Mouse (Mus musculus) layer of hippocampus, adult 11-12 months (tissue): ENCODE results near the gene Sema4f.

Source experiments
- DNase-seq: peaks from one replicate; pipeline ENCODE4 v3.0.0; 2022; ENCODE audit warnings: low spot score

Gene Sema4f

DNA sequence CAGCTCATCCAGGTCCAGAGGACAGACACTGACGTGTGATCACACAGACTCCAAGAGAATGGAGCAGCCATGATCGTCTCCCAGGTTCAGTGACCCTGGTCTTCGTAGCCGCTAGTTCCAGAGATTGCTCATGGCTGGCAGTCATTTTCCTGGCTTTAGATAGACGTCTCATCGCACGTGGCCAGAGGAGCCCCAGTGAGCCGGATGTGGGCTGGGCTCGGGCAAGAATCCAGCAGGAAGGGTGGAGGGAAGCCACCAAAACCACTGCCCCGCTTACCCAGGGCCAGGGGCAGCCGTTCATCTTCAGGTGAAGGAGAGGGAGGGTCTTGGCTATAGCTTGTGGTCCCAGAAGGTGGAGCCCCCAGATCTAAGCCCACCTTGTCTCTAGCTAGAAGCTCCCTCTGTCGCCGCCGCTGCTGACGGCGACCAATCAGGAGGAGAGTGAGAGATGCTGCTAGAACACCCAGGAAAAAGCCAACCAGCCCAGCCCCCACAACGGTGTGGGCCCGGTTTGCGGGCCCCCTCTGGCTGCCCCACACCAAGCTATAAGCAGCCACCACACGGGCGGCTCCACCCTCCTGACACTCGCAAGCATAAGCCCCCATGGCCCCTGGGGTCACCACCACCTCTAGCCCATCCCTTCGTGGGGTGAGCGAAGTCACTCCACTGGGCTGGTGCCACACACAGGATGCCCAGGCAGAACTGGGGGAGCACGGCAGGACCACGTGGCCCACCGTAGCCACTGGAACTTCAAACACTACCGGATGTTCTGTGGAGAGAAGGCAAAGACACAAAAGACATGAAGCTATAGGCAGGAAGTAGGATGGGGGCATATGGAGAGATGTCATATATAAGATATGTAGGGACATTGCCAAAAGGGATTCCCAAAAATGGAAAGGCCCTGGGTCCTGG lies 26.0 kb downstream of the Sema4f start:
- DNase-seq, result no peak

DNA sequence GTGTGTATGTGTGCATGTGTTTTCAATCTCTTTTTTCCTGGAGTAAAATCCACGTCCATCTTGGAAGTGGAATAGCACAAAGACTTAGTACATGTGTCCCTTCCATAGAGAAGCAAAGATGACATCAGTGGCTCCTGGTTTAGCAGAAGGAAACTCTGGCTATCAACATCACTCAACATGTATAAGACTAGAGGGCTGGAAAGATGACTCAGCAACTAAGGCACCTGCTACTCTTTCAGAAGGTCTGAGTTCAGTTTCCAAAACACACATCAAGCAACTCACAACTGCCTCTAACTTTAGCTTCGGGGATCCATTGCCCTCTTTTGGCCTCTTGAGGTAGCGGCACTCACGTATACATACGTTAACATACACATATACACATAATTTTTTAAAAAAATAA lies 28.3 kb downstream of the Sema4f start:
- DNase-seq, result no peak

DNA sequence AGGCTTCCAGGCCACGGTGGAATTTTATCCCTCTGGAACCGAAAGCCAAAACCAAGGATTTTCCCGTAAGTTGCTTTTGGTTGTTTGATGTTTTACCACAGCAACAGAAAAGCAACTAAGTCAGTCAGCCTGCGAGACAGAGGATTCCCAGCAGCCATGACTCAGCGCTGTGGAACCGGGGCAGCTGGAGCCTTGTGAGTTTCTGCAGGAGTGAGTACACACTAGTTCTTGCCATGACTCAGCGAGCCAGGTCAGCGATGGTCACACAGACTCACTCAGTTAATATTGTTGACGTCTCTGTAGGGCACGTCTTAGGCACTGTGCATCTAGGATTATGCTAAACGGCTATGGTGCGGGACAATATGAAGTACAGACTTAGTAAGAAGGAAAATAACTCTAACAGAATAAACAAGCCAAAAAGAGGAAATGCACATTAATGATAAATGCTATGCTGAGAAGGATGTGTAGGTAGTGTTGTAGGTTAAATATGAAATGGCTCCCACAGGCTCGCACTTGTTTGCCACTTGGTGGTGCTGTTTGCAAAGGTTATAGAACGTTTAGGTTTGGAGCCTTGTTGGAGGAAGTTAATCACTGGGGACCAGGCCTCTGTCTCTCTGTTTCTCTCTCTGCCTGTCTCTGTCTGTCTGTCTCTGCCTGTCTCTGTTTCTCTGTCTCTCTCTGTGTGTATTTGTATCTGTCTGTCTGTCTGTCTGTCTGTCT lies 30.3 kb downstream of the Sema4f start:
- peak; percentile 48 for DNase-seq

DNA sequence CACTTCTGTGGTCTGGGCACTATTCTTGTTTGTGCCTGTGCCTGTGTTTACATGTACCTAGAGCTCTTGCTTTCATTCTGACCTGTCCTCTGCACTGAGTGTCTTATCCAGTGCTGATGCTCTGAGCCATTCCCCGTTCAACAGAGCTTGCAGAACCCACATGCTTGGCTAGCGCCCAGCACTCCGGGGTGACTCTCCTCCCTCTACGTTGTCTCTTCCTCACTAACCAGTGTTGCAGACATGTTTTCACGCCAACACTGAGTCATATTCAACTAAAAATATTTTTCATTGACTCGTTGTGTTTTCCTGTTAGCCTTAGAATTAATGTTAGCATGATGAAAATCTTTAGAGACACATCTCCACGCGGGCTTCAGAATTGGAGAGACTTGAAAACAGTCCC lies 31.5 kb downstream of the Sema4f start:
- DNase-seq, result no peak

DNA sequence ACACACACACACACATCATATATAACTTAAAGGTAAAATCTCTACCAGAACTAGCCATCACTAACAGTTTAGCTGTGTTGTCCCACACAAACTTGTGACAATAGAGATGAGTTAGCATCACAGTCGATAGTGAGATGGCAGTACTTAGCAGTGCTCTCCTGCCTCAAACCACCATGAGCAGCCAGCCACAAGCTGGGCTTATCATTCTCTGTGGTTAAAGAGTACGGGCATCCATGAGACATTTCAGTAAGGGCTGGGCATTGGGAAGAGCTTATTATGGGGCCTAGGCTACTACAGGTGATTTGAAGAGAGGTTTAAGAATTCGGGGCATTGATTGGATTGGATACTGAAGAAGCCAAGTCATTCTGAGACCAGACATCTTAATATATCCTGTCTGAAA lies 32.6 kb downstream of the Sema4f start:
- no peak for DNase-seq

DNA sequence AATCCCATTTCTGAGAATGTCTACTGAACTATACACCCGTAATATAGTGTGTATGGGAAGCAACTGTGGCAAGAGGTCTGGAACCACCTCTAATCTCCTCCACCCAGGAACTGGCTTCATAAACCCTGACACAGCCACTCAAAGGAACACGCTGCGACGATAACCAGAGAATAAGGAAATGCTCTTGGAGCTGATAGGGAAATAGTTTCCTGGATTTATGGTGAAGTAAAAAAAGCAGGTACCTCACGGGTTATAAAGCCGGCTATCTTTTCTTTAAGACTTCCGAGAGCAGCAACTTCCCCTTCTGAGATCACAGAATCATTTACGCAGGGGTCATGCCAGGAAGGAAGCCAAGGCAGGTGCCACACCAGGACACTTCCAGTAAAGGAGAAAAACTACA lies 37.0 kb downstream of the Sema4f start:
- no peak for DNase-seq

DNA sequence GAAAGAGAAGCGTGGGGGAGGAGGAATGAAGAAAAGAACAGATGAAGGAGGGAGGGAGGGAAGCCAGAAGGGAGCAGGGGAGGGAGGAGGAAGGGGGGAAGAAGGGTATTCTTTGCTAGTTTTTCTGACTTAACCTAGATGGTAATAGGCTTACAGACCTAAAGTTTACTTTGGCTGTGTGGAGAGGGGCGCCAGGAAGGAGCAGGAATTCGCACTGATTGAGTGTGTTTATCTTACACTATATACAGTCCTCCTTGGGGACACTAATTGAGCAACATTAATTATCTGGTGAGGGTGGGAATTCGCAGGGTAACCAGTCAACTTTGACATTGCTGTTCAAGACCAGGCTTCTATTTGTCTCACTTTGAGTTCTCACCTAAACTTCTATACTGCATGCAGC lies 40.8 kb downstream of the Sema4f start:
- DNase-seq, result no peak

DNA sequence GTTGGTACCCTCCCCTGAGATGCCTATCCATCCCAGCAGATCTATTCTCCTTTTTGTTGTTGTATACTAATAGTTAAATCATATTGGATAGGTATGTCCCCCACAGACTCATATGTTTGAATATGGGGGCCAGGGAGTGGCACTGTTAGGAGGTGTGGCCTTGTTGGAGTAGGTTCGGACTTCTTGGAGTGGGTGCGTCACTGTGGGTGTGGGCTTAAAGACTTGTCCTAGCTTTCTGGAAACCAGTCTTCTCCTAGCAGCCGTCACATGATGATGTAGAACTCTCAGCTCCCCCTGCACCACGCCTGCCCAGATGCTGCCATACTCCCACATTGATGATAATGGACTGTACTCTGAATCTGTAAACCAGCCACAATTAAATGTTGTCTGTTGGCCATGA lies 41.3 kb downstream of the Sema4f start:
- DNase-seq, result no peak

DNA sequence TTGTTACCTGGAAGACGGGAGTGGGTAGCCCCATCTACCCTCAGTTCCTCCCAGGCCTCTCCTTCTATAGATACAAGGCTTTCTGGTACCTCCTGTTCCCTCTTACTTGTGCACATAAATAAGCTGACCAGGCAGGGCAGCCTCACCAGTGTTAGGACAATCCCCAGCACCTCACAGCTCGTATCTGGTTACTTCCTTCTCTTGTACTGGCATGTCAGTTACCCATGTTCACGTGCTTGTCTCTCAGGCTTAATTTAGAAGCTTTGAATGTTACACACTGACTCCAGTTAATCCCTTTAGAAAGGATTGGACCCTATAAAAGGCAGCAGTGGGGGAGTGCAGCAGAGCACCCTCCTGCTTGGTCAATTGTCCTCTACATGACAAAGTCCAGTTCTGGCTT lies 42.3 kb downstream of the Sema4f start:
- DNase-seq, result no peak

DNA sequence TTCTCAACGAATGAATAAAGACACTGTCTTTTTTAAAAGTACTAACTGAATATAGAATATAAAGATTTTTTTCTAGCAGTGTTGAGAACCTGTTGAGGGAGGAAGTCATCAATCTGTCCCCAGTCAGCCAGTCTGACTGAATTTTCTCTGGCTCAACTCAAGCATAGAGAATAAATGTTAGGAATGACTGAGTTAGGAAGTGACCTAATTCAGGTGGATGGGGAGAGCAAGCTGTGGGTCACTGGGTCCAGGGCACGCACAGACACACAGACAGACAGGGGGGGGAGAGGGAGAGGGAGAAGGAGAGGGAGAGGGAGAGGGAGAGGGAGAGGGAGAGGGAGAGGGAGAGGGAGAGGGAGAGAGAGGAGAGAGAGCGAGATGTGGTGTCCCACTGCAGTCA lies 46.2 kb downstream of the Sema4f start:
- DNase-seq, result no peak

DNA sequence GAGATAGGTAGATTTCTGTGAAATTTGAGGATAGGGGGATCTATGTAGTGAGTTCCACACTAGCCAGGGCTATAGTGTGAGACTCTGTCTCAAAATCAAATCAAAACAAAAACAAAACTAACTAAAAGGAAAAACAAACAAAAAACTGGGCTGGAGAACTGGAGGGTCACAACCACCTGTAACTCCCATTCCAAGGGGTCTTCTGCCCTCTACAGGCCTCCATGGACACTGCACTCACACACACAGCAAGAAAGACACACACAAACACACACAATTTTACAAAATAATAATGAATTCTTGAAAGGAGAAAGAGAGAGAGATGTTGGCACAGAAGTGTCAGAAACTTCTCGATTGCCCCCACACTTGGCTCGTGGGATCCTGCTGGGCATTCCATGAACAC lies 47.0 kb downstream of the Sema4f start:
- DNase-seq, result no peak

DNA sequence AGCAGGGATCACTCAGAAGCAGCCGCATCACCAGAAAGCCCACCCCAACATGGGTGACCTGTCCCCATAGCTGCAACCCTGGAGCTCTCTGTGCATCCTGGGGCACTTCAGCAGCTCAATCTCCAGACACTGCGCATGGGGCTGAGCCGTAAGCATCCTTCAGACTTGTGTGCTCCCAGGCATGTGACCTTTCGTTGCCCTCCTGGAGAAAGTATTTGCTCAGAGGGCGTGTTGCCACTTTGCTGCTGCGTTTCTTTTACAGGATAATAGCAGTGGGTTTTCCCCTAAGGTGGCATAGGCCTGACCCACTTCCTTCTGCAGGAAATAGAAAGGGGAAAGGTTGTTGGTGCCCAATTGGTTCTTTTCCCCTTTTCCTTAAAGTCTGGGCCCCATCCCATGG lies 48.1 kb downstream of the Sema4f start:
- DNase-seq, result no peak

DNA sequence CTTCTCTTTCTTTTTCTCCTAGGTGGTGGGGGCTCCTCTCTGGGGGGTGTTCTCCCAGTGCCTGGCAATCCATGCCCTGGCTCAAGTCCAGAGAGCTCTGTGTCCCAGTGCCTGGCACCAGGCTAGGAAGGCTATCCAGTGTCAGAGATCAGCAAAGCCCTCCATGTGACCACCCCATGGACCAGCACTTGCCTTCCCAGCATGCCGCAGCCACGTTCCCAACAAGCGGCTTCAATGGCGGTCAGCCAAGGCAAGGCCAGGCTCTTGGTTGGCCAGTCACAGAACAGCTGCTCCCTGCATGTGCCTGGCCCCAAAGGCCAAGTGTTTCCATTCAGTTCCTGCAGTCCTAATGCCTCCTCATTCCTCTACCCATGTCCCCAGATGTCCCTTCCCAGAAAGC lies 53.2 kb downstream of the Sema4f start:
- DNase-seq, result no peak

DNA sequence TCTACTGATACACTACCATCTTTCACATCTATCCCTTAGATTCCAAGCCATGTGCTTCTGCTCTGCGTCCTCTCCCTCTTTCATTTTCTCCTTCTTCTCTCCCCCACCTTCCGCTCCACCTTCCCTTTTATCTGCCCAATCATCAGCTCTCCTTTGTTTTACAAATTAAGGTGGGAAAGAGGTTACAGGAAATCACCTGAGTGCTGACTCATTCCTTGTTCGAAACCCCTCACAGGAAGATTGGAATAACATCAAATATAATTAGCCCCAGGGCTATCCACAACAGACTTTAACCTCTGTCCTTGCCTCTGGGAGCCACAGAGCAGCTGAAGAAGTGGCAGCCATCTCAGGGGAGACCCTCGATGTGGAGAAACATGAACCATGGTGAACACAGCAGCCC lies 53.7 kb downstream of the Sema4f start:
- no peak for DNase-seq

DNA sequence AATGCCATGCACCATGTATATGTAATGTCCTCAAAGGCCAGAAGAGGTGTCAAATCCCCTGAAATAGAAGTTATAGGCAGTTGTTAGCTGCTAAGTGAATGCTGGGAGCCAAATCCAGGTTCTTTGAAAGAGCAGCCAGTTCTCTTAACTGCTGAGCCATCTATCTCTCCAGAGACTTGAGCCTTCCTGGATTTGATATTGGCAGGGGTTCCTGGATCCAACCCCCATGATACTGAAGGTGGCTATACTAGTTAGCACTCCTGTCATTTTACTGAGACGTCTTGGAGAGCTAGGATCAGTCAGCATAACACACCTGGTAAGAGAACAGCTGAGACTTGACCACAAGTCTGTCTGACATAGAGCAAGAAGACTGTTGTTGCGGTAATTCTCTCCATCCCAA lies 54.1 kb downstream of the Sema4f start:
- no peak for DNase-seq

DNA sequence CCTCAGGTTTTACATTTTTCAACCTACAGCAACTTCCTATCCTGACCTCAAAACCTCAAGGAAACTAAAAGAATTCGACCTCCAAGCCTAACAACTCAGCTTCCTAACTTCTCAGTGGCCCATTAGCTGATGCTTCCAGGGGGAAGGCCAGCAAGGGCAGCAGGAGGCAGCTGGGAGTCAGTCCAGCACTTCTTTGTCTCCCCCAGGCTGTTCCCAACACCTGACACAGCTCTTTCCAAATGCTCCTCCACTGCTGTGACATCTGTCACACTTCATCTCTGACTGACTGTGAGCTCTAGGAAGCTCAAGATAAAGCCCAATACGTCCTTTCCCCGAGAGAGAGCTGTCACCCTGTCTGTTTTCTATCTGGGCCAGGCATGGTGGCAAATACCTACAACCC lies 55.0 kb downstream of the Sema4f start:
- no peak for DNase-seq

DNA sequence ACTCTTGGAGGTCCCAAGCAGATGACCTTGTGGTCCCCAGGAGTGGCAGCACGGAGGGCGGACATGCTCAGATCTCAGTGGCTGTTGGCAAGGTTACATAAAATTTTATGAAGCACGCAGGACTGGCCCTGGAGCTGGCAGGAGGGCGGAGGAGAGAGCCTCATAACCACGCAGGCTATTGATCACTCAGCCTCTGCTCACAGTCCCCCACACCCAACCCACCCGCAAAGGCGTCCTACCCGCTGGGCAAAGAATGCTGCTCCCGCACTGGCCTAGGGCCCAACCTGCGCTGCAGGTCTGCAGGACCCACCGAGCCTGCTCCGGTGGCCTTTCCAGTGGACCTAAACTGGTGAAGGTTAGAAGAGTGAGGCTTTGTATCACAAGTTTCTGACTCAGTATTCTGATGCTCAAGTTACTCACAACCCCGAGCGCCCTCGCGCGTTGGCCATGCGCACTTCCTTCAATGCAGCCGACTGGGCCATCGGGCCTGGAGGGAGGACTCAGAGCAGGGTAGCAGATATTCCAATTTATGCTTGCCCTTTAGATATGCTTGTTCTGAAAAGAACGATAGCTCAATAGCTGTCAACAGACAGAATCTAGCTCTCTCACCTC lies 58.0 kb downstream of the Sema4f start:
- DNase-seq, result peak; percentile 62

DNA sequence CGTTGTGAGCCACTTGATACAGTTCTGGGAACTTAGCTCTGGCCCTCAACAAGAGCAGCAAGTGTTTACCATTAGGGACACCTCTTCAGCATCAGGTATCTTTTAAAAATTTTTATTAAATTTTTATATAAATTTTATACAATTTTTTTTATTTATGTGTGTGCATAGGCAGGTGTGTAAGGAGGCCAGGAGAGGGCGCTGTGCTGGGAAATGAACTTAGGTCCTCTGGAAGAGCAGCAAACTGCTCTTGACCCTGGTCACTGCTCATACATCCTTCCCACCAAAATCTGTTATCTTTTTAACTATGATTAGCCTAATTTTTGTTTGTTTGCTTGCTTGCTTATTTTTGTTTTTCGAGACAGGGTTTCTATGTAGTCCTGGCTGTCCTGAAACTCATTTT lies 58.8 kb downstream of the Sema4f start:
- no peak for DNase-seq

DNA sequence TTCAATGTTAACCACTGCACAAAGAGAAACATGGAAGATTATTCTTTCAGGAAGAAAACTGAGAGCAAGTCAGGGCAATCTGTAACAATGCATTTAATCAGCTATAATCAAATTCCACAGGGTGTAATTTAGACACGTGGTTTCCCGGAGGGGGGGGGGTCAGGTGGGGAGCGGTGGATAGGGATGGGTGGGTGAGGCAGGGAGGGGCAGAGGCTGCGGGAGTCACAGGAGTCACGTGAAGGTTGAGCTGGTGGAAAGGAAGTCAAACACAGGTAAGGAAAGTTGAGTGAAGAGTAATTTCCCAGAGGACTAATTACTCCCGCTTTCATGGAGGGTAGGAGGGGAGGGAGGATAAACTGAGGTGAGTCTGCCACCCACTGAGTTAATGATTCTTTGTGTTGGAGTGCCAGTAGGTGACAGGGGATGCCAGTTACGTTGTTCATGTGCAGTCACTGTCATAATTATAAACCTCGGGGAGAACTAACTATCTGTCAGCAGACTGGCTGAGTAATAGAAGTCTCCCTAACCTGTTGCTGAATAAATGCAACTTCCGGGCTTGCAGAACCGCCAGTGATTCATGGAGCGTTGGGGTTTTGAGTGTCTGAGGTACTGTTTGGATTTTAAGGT lies 60.0 kb downstream of the Sema4f start:
- DNase-seq, result no peak

DNA sequence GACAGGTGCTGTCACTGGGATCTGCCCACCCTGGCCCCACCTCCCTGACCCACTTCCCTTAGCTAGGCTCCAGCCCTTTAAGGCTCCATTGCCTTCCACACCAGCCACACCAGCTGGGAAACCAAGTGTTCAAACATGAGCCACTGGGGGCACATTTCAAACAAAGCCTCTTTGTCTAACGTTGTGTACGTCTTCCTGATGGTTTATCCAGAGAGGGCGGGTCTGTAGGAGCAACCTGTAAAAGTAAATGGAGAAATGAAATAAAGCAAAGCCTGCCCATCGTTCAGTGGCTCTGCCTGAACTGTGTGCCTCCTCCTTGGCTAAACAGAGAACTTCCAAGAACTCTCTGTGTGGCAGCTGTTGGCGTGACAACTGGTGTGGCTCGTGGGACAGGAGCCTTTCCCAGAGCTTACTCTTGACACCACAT lies 64.0 kb downstream of the Sema4f start:
- no peak for DNase-seq

DNA sequence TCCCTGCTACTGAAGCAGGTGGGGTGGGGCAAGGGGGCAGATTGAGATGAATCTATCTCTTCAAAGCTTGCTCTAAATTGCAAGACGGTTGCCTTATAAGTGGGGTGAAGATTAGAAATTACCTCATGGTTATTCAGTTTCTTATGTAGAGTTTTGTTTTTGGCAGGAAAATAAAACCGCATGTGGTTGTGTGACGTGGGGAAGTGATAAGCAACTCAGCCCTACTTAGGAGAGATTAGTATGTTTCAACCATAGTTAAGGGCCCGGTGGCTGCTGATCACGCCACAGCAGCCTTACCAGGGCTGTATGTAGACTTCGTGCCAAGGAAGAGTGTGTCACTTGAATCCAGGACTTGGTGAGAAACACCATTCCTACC lies 67.2 kb downstream of the Sema4f start:
- DNase-seq, result no peak

DNA sequence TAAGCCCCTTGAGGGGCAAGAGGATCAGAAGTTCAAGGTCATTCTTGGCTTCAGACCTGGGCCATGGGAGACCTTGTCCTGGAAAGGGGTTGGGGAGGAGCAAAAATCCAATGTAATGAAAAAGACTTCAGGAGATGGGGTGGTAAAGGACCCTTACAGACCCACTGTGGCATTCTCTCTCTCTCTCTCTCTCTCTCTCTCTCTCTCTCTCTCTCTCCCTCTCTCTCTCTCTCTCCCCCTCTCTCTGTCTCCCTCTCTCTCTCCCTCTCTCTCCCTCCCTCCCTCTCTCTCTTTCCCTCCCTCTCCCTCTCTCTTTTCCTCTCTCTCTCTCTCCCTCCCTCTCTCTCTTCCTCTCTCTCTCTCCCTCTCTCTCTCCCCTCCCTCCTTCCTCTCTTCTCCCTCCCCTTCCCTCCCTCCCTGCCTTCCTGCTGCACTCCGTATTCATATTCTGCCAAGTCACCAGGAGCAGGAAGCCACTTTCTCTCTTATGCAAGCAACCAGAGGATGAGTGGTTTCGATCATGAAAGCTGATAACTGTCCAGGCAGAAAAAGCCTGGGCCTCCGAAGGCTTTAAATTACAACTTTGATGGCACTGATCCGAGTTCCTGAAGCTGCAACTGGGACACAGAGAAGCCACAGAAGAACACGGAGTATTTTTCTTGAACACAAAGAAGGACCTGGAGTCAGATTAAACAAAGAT lies 67.8 kb downstream of the Sema4f start:
- no peak for DNase-seq
